Mouse (Mus musculus) layer of hippocampus, postnatal 36 days (tissue): ENCODE measurements around the gene Pla2g3. TPM values are rescaled to one million over a fixed set of nuclear protein-coding genes. Genes with fewer than 3 reads are reported as not detected.

ENCODE experiments used
- DNase-seq, 2 experiments: peaks; one replicate each; pipeline ENCODE4 v3.0.0; 2022
- total RNA-seq, 2 experiments: library from RNA; stranded (reverse); gene quantifications; 2 replicates each; pipeline ENCODE4 v1.2.3; 2021

The Pla2g3 gene
- total RNA-seq, 2 experiments from 2014 or later = 1.4 to 2.5 TPM

DNA sequence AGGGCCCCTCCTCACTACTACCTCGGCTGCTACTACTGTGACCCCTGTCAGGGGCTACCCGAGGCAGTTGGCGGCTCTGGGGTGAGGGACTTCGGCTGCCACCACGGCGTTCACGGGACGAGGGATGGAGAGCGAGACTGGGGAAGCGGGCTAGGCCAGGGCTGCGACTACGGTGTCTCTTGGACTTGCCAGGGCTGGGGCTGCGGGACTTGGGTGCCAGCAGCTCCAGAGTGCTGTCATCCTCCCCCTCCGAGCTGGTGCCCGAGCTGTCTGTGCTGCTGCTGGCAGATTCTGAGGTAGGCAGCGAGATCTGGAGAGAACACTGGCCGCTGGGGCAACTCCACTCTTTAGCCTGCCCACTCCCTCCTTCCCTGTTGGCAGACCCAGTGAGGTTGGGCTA, 6.8 kb downstream of the Pla2g3 start:
- no peak for DNase-seq

DNA sequence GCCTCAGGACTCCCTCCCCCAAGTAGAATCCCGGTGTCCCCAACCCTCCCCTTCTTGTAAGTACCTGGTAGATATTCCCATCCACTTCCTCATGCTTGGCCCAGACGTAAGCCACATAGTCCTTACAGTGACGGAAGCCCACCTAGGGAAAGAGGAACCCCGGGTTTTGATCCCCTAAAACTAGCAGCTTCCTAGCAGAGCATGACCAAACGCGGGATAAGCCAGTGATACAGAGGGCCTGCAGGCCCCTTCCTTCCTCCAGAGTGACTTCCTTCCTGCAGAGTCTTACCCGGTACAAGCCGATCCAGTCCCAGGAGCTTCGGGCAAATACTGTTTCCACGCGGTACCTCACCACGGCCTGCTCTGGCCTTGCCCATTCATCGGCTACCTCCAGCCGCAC, 7.4 kb downstream of the Pla2g3 start:
- DNase-seq = no peak

DNA sequence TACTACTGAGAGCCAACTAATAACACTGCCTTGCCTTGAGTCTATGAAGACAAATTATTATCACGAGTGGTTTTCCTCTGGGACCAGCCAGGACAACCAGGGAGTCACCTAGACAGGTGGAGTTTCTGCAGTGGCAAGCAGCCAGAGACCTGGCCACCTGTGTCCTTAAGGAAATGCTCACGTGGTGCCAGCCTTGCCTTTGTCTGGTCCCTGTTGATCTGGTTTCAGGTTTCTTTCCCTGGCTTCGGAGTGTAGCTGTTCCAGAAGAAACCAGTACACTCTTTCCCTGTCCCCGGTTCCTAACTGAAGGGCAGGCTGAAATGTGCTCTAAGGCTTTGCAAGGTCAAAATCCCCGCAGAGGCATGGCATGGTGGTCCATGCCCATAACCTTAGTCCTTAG, 8.7 kb downstream of the Pla2g3 start:
- no peak for DNase-seq

DNA sequence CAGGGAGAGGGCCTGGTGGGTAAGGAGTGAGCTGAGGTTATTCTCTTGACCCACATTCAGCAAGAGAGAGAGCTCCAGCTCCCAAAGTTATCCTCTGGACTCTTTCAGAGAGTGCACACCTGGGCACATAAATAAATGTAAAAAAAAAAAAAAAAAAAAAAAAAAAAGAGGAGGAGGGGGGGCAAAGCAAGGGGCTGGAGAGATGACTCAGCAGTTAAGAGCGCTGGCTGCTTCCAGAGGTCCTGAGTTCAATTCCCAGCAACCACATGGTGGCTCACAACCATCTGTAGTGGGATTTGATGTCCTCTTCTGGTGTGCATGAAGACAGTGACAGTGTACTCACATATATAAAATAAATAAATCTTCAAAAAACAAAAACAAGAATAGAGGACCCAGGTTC, 9.2 kb downstream of the Pla2g3 start:
- no peak for DNase-seq

DNA sequence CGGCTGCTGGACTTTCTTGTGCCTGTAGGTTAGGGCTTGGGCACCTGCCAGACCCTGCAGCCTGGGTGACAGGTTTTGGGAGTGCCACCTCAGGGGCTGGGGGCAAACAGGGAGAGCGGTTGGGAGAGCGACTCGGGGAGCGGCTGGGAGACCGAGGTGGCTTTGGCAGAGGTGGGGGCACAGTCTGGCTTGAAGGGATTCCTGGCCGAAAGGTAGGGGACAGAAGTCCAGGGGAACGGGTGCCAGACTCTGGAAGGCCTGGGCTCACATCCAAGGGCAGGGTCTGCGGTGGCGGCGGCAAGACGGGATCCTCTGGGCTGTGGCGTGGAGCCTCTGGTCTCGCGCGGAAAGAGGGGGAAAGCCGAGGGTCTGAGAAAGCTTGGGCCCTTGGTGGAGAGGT, 14.0 kb downstream of the Pla2g3 start:
- DNase-seq = no peak

DNA sequence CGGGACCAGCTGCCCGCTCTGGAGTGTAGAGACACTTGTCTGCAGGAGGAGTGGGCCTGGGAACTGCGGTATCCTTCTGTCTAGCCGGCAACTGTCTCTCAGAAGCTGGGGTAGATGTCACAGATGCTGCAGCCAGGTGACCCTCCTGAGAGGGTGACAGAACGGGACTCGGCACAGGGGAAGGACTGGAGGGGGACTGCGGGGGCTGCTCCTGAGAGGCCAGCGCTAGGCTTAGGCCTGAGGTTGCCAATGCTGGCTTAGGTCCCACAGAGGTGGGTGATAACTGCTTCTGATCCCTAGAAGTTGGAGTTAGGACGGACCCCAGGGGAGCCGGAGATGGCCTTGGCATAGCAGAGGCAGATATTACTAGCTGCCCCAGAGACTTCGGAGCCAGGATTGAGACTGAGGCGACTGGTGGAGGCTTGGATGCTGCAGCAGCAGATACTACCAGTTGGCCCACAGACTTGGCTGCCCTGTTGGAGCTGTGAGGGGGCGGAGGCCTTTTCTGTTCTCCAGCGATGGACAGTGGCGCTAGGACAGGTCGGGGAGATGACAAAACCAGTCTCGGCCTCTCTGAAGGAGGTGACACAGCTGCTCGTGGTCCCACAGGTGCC, 14.5 kb downstream of the Pla2g3 start:
- DNase-seq = no peak

DNA sequence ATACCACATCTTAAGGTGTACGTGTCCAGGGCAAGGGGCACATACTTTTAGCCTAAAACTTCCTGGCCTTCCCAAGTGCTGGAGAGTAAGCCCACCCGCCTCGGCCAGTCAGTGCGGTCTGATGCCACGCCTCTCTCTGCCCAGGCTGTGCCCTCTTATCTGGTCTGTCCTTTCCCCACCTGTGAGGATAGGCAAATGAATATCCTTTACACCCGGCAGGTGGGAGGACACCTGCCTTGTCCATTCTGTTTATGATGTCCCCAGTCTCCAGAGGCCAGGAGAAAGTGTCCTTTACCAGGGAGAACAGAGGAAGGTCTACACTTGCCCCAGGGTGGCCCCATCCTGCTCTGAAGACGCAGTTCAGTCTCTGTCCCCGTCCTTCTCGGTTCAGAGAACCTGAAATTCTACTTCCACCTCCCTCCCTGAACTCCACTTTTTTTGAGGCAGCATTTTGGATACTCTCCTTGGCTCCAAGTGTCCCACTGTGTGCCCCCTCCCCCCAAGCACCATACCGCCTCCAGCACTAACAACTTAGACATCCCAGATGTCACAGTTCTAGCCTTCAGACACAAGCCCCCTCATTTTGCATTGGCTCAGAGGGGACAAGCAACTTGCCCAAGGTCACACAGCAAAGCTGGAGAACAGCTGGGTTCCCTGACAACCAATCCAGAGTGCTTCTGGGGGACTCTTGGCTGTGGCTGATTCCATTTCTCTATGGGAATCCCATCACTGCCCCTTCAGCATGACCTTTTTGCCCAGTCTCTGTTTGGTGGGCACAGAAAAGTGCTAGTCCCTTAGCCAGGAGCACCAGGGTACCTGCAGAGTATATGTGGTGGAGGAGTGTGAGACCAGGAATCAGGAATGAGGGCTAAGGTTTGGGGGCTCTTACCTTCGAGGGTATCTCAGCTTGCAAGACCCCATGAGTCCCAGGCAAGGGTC, 15.9 kb downstream of the Pla2g3 start:
- DNase-seq = no peak

DNA sequence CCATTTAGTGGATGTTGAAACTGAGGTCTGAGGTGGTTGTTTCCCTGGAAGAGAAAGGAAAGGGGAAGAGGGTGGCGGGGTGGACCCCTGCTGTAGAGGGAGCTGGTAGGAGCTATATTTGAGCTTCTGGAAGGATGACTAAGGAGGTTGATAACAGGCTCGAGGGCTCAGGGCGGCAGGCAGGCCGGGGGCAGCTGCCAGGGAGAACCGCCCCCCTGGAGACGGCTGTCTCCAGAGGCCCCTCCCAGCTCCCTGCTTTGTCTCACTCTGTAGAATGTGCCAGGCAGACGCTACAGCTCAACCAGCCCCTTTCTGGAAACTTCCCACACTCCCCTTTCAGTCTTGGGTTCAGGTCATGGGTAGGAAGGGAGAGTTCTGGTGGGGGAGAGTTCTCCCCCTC, 20.1 kb downstream of the Pla2g3 start:
- DNase-seq = no peak

DNA sequence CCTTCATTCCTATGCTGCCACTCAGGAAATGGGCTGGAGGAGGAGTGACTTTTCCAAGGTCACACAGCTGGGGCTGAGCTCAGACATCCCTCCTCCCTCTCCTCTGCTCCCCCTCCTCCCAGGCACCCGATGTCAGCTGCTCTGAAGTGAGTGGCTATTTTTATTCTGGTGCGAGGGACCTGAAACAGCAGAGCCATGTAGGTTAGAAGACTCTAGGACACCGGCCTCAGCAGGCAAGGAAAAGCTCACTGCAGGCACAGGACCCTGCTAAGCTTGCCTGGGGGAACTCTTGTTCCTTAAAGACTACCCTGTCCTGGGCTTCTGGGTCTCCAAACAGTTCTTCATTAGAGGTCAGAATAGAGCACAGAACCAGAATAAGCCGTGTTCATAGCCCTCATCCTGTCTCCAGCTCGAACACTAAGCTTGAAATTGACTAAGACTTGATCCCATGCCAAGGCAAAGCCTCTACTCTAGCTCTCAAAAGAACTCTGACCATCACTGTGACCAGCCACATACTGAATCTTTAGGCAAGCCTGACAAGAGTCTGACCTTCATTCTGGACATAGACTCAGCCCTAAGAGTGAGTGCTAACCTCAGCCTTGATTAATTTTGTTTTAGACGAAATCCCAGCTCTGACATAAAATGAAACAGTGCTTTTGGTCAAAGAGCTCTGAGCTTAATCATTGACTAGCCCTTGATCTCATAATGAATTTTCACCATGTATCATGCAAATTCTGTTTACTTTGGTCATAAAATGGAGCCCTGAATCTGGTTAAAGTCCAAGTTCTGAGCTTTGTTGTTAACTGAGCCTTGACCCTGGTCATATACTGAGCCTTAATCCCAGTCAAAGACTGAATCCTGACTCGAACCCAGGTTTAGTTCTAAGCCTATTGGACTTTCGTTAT, 21.3 kb downstream of the Pla2g3 start:
- DNase-seq = no peak

DNA sequence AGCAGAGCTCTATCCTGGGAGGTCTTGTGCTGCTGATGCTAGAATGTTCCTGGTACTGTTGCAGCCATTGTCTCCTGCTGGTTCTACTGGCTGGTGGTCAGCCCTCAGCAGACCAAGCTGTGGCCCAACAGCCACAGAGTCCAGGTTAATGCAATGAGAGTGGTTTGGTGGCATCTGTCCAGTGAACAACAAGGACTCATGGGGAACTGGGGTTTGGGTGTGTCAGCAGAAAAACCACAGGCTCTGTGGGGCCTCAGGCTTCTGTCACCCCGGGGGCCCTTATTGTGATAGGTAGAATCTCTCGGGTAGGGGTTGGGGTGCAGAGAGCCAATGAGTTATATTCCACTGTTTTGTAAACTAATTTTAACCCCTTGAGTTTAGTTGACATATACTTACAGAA, 22.2 kb downstream of the Pla2g3 start:
- no peak for DNase-seq

DNA sequence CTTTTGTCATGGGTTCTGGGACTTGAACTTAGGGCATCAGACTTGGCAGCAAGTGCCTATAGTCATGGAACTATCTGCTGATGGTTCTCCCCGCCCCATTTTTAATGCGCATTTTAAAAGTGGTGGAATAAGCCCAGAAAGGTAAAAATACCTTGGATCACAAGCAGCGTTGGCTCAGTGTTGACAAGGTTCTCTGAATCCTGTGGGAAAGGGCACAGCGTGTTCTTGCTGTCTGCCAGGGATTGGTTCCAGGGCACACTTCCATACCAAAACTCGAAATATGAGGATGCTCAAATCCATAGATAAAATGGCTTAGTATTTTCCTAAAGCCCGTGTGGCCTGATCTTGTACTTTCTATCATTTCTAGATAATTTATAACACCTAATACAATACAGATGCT, 25.2 kb downstream of the Pla2g3 start:
- no peak for DNase-seq

DNA sequence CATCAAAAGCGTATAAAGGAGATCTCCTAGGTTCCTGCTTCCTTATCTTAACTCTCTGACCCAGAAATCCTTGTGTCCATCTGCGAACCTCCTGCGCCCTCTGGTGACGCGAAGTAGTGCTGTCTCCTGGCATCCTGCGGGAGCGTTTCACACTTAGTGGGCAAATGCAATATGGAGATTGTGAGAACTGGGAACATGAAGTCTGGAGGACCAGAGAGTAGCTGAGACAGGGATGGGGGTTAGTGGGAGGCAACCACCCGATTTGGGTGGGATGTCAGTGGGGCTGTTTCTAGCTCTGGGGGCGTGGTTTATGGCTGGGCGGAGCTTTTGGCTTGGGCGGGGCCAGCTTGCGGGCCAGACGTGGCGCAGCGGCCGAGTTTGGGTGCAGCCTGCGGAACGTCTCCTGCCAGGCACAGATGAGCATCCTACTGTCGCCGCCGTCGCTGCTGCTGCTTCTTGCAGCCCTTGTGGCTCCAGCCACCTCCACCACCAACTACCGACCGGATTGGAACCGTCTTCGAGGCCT, 26.5 kb downstream of the Pla2g3 start, which contains the start of gene Selenom:
Selenom (plus strand) TSS at position 156 of the 526 bp plus-strand sequence.
- DNase-seq = peak; percentile 91 to 95

DNA sequence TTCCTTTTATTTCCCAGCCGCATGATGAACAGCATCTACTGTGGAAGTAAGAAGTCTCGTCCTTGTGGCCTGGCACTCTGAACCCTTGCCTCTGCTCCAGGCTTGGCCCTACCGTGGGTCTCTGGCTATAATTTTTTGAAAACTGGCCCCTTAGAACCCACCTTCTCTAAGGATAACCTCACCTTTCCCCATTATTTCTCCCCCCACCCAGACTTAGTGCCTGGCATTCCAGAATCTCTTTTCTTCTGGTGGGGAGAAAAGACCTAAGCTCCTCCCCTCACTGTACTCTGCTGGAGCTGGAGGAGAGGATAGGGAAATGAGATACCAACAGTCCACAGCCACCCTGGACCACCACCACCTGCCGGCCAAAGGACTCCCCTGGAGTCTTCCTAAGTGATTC, 27.1 kb downstream of the Pla2g3 start:
- DNase-seq = no peak

DNA sequence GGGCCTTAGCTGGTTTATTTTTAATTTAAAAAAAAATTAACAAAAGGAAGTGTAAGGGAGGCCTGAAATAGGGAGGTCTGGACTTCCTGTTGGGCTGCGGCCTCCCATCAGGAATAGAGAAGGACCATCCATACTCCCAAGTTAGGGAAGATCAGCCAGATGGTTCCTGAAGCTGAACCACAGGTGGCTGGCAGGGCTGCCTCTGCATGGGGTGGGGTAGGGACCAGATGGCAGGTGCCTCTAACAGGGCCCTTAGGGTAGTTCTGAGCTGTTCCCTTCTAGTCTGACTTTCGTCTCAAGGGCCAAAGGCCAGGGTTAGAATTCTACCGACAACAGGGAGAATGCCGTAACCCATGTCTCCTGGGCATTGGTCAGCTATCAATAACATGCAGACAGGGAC, 27.6 kb downstream of the Pla2g3 start:
- no peak for DNase-seq

DNA sequence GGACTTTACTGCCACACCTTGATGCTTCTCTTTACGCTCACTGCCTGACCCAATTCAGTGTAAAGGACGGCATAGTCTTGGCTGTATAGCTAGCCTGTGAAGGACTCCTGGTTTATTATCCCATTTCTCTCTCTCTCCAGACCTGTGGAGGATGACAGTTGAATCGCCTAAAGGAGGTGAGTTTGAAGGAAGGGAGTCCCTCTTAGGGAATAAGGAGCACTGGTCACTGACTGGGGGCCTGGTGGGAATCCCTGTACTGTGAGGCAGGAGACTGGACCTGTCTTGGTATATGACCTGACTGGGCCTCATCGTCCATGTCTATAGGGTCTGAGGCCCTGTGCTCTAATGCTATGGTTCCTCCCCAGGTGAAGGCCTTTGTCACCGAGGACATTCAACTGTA, 28.0 kb downstream of the Pla2g3 start:
- DNase-seq = no peak

DNA sequence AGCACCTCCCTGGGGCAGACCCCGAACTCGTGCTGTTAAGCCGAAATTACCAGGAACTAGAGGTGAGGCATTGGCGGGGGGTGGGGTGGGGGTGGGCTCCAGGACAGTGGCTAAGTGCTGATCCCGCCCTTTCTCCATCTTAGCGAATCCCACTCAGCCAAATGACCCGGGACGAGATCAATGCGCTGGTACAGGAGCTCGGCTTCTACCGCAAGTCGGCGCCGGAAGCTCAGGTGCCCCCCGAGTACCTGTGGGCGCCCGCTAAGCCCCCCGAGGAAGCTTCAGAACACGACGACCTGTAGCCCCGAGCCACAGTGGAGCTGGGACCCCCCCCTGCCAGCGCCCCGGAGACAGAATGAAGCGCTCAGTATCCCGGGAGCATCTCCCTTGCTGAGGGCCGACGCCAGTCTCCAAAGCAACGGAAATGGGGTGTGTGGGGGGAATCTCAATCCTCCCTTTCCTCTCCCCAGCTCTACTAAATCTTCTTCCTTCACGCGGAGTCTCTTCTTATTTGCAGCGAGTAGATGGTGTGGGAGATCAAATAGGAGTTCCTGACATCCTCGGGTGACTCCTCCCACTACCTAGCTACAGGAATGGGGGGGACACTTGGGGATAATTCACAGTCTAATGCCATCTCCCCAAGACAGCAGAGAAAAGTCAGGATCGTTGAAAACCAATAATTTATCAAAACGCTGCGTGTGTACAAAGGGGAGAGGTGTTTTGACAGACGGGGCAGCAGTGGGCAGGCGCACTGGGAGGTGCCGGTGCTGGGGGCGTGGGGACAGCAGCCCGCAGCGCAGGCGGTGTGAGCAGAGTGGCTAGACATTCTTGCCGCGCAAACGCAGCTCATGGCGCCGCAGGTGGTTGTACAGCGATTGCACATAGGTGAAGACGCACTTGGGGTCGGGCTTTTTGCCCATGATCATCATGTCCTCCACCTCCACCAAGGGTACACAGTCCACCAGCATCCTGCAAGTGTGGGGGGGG, 29.1 kb downstream of the Pla2g3 start:
- DNase-seq = no peak

DNA sequence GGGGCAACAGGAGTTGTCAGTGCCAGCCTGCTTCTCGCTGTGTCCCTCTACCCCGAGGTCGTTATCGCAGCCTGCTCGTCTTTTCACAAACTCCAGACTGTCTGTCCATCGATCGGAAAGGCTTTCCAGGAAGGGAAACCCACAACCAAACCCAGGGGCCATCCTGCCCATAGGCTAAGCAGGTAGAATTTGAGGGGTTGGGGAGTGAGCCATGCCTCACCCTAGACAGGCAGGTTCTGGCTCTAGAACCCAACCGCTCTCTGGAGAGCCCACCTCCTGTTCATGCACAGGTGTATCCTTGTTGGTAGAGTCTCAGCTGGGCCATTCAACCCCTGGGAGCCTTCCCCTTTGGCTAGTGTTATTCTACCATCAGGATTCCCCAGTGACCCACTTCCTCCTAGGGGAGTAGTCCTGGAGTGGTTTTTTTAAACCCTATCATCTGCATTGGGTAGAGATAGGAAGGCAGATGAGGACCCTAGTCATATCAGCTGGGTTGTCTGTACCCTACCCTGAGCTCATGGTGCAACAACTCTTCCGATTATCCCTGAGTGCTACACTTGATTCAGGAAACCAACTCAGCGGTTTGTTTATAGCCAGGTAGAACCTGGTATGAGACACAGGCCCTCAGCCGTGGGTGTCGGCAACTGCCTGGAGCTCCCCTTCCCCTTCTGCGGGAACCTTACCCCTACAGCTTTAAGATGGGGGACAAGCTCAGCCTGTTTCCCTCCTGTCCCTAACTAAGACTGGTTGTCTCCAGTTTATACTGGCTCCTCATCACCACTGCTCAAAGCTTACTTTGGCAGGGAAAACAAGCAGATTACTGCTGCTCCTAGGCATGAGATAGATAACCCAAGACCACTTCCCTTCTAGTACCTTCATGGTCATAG, 30.0 kb downstream of the Pla2g3 start:
- DNase-seq = no peak

DNA sequence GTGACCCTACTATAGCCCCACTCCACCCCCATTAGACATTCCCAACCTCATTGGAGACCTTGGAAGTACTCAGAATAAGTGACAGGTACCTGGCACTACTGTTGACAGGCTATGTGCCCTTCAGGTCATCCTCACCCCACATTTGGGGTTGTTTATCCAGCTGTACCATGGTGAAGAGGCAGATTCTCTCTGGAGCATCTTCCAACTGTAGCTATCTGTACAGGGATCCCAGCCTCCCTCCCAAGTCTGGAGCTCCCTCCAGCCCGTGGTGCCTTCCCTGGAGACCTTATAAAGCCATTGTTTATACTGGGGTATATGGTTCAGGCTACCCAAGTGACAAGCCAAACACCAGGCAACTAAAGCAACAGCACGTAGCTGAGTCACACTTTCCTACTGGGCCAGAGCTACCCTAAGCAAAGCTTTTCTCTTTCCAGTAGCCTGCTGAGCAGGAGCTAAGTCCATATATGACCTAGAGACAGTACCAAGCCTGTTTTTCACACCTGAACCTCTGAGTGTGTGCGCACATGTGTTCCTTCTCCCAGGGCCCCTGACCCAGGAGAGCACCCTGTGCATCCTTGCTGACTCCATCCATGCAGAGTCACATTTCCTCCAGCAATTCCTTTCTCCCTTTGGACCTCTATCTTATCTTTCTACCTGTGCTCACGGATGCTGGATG, 31.1 kb downstream of the Pla2g3 start:
- DNase-seq = no peak

DNA sequence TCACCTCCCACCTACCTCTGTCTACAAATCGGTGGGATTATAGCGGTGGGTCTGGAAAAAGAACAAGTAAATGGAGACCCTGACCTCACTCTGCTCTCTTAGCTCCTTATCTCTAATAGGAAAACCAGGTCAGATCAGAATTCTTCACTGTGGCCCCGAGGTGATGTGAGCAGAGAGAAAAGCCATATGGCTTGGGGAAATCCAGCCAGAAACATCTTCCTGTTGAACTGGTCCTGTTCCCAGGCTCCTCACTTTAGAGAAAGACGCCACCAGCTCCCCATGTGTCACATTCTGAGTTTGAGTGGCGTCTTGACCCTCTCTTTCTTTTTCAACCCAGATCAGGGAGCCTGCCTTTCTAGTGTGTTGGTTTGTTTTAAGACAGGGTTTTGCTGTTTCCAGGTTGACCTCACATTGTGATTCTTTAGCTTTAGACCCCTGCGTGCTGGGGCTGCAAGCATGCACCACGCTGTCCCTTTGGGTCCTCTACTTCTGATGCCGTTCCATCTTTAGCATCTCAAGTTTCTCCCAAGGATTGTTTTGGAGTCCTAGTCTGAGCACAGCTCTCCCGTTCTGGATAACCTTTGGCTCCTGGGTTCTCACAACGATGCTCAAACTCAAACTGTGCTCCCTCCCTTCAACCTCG, 31.8 kb downstream of the Pla2g3 start:
- DNase-seq = no peak
